Mouse (Mus musculus): ENCODE measurements around the gene Pank1. TPM values are rescaled to one million over a fixed set of nuclear protein-coding genes. Genes with fewer than 3 reads are reported as not detected.

Gene Pank1
- polyA plus RNA-seq, 1 experiment from 2014 or later, result 8.8 TPM

GRCm38 (mm10) chr19:34772775-34773174 lies 106.5 kb downstream of the Pank1 start:
- ATAC-seq (ENCODE audit: borderline replicate concordance, extremely low read depth, low FRiP score, low TSS enrichment), result no peak
- no peaks in the 10 kb centered on the region for H3K4me1 ChIP-seq
- H3K9me3 ChIP-seq, result no peaks in the 10 kb centered on the region
- no peaks in the 10 kb centered on the region for H3K36me3 ChIP-seq
- no peaks in the 10 kb centered on the region for H3K27me3 ChIP-seq
- no peak overlapping the region for H3K4me3 ChIP-seq
- H3K4me2 ChIP-seq, result no peak overlapping the region
- no peak overlapping the region for H3K9ac ChIP-seq
- no peak overlapping the region for H3K27ac ChIP-seq
- WGBS, result 21% methylated on average over 6 of the region's 6 CpGs

DNA sequence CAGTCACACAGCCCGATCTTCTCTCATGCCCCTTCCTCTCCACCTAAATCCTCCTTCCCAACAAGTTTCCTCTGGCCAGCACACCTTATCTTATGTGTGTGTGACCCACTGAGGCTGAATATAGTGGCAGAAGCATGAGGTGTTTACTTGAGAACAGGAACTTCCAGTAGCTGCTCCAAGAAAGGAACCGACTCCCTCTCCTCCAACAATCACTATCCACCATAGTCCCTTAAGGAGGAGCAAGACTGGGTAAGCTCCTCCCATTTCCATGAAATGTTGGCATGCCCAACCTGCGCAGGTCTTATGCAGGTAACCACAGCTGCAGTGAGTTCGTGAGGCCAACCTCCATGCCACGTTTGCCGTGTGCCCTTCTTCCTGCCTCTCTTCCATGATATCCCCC lies 108.5 kb downstream of the Pank1 start:
- Histone ChIP-seq H3K27ac (no peak overlapping the region), H3K27me3 (no peaks in the 10 kb centered on the region), H3K36me3 (no peaks in the 10 kb centered on the region), H3K9ac (no peak overlapping the region), H3K4me3 (no peak overlapping the region), H3K4me1 (no peaks in the 10 kb centered on the region), H3K9me3 (no peaks in the 10 kb centered on the region), H3K4me2 (no peak overlapping the region)
- 76% methylated on average over 6 of the region's 6 CpGs for WGBS
- ATAC-seq (ENCODE audit: borderline replicate concordance, extremely low read depth, low FRiP score, low TSS enrichment), result no peak

DNA sequence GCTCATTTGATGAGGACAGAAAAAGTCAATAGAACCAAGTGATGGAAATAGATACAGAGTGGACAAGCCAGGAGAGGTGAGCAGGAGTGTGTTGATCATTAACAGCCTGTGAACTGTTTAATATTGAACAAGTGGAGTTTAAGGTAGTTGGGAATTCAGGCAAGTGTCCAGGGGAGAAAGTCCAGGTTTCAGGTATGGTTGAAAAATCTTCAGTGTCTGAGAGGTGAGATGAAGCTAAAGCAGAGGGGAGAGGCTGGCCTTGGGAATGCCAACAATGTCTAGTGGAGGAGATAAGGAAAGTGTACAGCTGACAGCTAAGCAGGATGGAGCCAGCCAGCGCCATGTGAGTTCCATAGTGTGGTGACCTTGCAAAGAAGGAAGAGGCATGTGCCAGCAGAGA lies 120.5 kb downstream of the Pank1 start:
- Histone ChIP-seq H3K9ac (no peak overlapping the region), H3K4me3 (no peak overlapping the region), H3K27ac (peak overlapping the region; percentile 7), H3K4me2 (no peak overlapping the region), H3K9me3 (no peaks in the 10 kb centered on the region), H3K27me3 (no peaks in the 10 kb centered on the region), H3K4me1 (no peaks in the 10 kb centered on the region), H3K36me3 (no peaks in the 10 kb centered on the region)
- ATAC-seq (ENCODE audit: borderline replicate concordance, extremely low read depth, low FRiP score, low TSS enrichment), result no peak
- WGBS, result 33% methylated on average over 1 of the region's 1 CpGs

MicroRNA genes within 50 kb of the gene (microRNA counts, 519-probe panel; counts per million panel counts)
- 2,930 counts per million, percentile 78 among the panel's probes with 10 or more counts for microRNA mmu-miR-107

Small RNAs within 50 kb of the gene (microRNA-seq; reads per million reads assigned to microRNA genes)
- 2,021 reads per million, percentile 82 among the genes with 10 or more reads in this experiment for gene Mir107

Other genes starting within 250 kb of the Pank1 start
- gene Ifit1bl2, start 238.7 kb downstream of the Pank1 start, polyA plus RNA-seq (2015; fragmentation: Nextera tagmentation; extraction: Ambion mirVana), result 0.07 and 0.08 TPM in 2 replicates
- 0.29 and 0.62 TPM in 2 replicates for gene Ifit1, start 238.6 kb downstream of the Pank1 start, polyA plus RNA-seq (2015; fragmentation: Nextera tagmentation; extraction: Ambion mirVana)
- gene Slc16a12, start 132.2 kb downstream of the Pank1 start, polyA plus RNA-seq (2015; fragmentation: Nextera tagmentation; extraction: Ambion mirVana), result 14.8 TPM in 2 replicates
- 84.7 and 86.0 TPM in 2 replicates for gene Kif20b, start 42.9 kb upstream of the Pank1 start, polyA plus RNA-seq (2015; fragmentation: Nextera tagmentation; extraction: Ambion mirVana)